Mouse (Mus musculus): ENCODE data around the gene Krt31. TPM values are rescaled to one million over a fixed set of nuclear protein-coding genes. Genes with fewer than 3 reads are reported as not detected.

Krt31 gene
- polyA plus RNA-seq, 1 experiment from 2014 or later, result not detected

Other genes starting within 250 kb of the Krt31 start
- gene Gm11554, start 246.1 kb downstream of the Krt31 start, polyA plus RNA-seq (2016; fragmentation: Nextera tagmentation; extraction: Ambion mirVana), result not detected in 2 replicates
- gene Krtap4-13, start 240.7 kb downstream of the Krt31 start, polyA plus RNA-seq (2016; fragmentation: Nextera tagmentation; extraction: Ambion mirVana), result not detected in 2 replicates
- not detected in 2 replicates for gene Gm11564, start 234.9 kb downstream of the Krt31 start, polyA plus RNA-seq (2016; fragmentation: Nextera tagmentation; extraction: Ambion mirVana)
- not detected in 2 replicates for gene 2300003K06Rik, start 212.5 kb downstream of the Krt31 start, polyA plus RNA-seq (2016; fragmentation: Nextera tagmentation; extraction: Ambion mirVana)
- not detected in 2 replicates for gene Krtap4-16, start 198.9 kb downstream of the Krt31 start, polyA plus RNA-seq (2016; fragmentation: Nextera tagmentation; extraction: Ambion mirVana)
- not detected in 2 replicates for gene Gm11568, start 192.6 kb downstream of the Krt31 start, polyA plus RNA-seq (2016; fragmentation: Nextera tagmentation; extraction: Ambion mirVana)
- gene Gm11559, start 186.1 kb downstream of the Krt31 start, polyA plus RNA-seq (2016; fragmentation: Nextera tagmentation; extraction: Ambion mirVana), result not detected in 2 replicates
- not detected in 2 replicates for gene Krtap9-1, start 177.2 kb downstream of the Krt31 start, polyA plus RNA-seq (2016; fragmentation: Nextera tagmentation; extraction: Ambion mirVana)
- not detected in 2 replicates for gene Gm11567, start 171.4 kb downstream of the Krt31 start, polyA plus RNA-seq (2016; fragmentation: Nextera tagmentation; extraction: Ambion mirVana)
- gene Krtap31-1, start 142.6 kb downstream of the Krt31 start, polyA plus RNA-seq (2016; fragmentation: Nextera tagmentation; extraction: Ambion mirVana), result not detected in 2 replicates
- gene Gm11565, start 135.8 kb downstream of the Krt31 start, polyA plus RNA-seq (2016; fragmentation: Nextera tagmentation; extraction: Ambion mirVana), result not detected in 2 replicates
- not detected in 2 replicates for gene Krtap31-2, start 114.3 kb downstream of the Krt31 start, polyA plus RNA-seq (2016; fragmentation: Nextera tagmentation; extraction: Ambion mirVana)
- not detected in 2 replicates for gene Krtap9-5, start 102.1 kb downstream of the Krt31 start, polyA plus RNA-seq (2016; fragmentation: Nextera tagmentation; extraction: Ambion mirVana)
- gene Krtap29-1, start 71.5 kb downstream of the Krt31 start, polyA plus RNA-seq (2016; fragmentation: Nextera tagmentation; extraction: Ambion mirVana), result not detected in 2 replicates
- gene Krtap16-1, start 64.0 kb downstream of the Krt31 start, polyA plus RNA-seq (2016; fragmentation: Nextera tagmentation; extraction: Ambion mirVana), result not detected in 2 replicates
- not detected in 2 replicates for gene Krtap17-1, start 56.6 kb downstream of the Krt31 start, polyA plus RNA-seq (2016; fragmentation: Nextera tagmentation; extraction: Ambion mirVana)
- gene Krt33a, start 34.3 kb downstream of the Krt31 start, polyA plus RNA-seq (2016; fragmentation: Nextera tagmentation; extraction: Ambion mirVana), result not detected in 2 replicates
- gene Krt33b, start 20.7 kb downstream of the Krt31 start, polyA plus RNA-seq (2016; fragmentation: Nextera tagmentation; extraction: Ambion mirVana), result not detected in 2 replicates
- not detected in 2 replicates for gene Krt34, start 9.0 kb downstream of the Krt31 start, polyA plus RNA-seq (2016; fragmentation: Nextera tagmentation; extraction: Ambion mirVana)
- gene Krt32, start 37.7 kb upstream of the Krt31 start, polyA plus RNA-seq (2016; fragmentation: Nextera tagmentation; extraction: Ambion mirVana), result not detected in 2 replicates
- gene Krt35, start 45.7 kb upstream of the Krt31 start, polyA plus RNA-seq (2016; fragmentation: Nextera tagmentation; extraction: Ambion mirVana), result not detected in 2 replicates
- 0.09 TPM in 1 of 2 replicates, not detected in the other for gene Krt36, start 55.1 kb upstream of the Krt31 start, polyA plus RNA-seq (2016; fragmentation: Nextera tagmentation; extraction: Ambion mirVana)
- gene Krt13, start 71.0 kb upstream of the Krt31 start, polyA plus RNA-seq (2016; fragmentation: Nextera tagmentation; extraction: Ambion mirVana), result not detected in 2 replicates
- 2.8 and 8.6 TPM in 2 replicates for gene Krt15, start 85.4 kb upstream of the Krt31 start, polyA plus RNA-seq (2016; fragmentation: Nextera tagmentation; extraction: Ambion mirVana)
- 16.1 and 18.2 TPM in 2 replicates for gene Krt19, start 98.1 kb upstream of the Krt31 start, polyA plus RNA-seq (2016; fragmentation: Nextera tagmentation; extraction: Ambion mirVana)
- gene Krt9, start 142.7 kb upstream of the Krt31 start, polyA plus RNA-seq (2016; fragmentation: Nextera tagmentation; extraction: Ambion mirVana), result not detected in 2 replicates
- gene Krt14, start 157.0 kb upstream of the Krt31 start, polyA plus RNA-seq (2016; fragmentation: Nextera tagmentation; extraction: Ambion mirVana), result 12.0 and 16.1 TPM in 2 replicates
- not detected in 2 replicates for gene Krt16, start 198.4 kb upstream of the Krt31 start, polyA plus RNA-seq (2016; fragmentation: Nextera tagmentation; extraction: Ambion mirVana)
- 0.28 and 0.67 TPM in 2 replicates for gene Krt17, start 210.5 kb upstream of the Krt31 start, polyA plus RNA-seq (2016; fragmentation: Nextera tagmentation; extraction: Ambion mirVana)
- not detected in 2 replicates for gene Krt42, start 219.3 kb upstream of the Krt31 start, polyA plus RNA-seq (2016; fragmentation: Nextera tagmentation; extraction: Ambion mirVana)